Mouse (Mus musculus): ENCODE results near the gene Ldb2. TPM values are rescaled to one million over a fixed set of nuclear protein-coding genes. Genes with fewer than 3 reads are reported as not detected.

Gene Ldb2
- polyA plus RNA-seq, 1 experiment from 2014 or later, result 14.5 TPM

- no peak overlapping the region for H3K9ac ChIP-seq
- no peaks in the 10 kb centered on the region for H3K27me3 ChIP-seq (replicated peaks)
- H3K4me3 ChIP-seq, result no peak overlapping the region
- no peak for ATAC-seq (ENCODE audit: extremely low read depth, insufficient number of reproducible peaks, low FRiP score, low TSS enrichment)
- no peak overlapping the region for H3K27ac ChIP-seq (replicated peaks)
- WGBS, result 73% methylated on average over 3 of the region's 3 CpGs
- no peak overlapping the region for H3K4me2 ChIP-seq
- H3K36me3 ChIP-seq, result no peaks in the 10 kb centered on the region
- no peaks in the 10 kb centered on the region for H3K4me1 ChIP-seq
- H3K9me3 ChIP-seq, result no peaks in the 10 kb centered on the region
Observed at GRCm38 (mm10) chr5:44681054-44681638, 118.3 kb downstream of the Ldb2 start.

- Histone ChIP-seq H3K4me3 (no peak overlapping the region), H3K27me3 (replicated peaks) (no peaks in the 10 kb centered on the region), H3K9ac (no peak overlapping the region), H3K9me3 (no peaks in the 10 kb centered on the region), H3K27ac (replicated peaks) (no peak overlapping the region), H3K36me3 (no peaks in the 10 kb centered on the region), H3K4me1 (no peaks in the 10 kb centered on the region), H3K4me2 (no peak overlapping the region)
- WGBS, result 56% methylated on average over 5 of the region's 5 CpGs
- no peak for ATAC-seq (ENCODE audit: extremely low read depth, insufficient number of reproducible peaks, low FRiP score, low TSS enrichment)
Observed at GRCm38 (mm10) chr5:44677814-44678213, 121.7 kb downstream of the Ldb2 start.

GRCm38 (mm10) chr5:44676145-44676754 lies 123.2 kb downstream of the Ldb2 start:
- no peak overlapping the region for H3K4me3 ChIP-seq
- 78% methylated on average over 5 of the region's 5 CpGs for WGBS

GRCm38 (mm10) chr5:44670336-44670735 lies 129.1 kb downstream of the Ldb2 start:
- 25% methylated on average over 2 of the region's 2 CpGs for WGBS
- H3K27ac ChIP-seq (replicated peaks), result no peak overlapping the region
- H3K27me3 ChIP-seq (replicated peaks), result no peaks in the 10 kb centered on the region
- no peaks in the 10 kb centered on the region for H3K36me3 ChIP-seq
- H3K9ac ChIP-seq, result no peak overlapping the region
- no peak for ATAC-seq (ENCODE audit: extremely low read depth, insufficient number of reproducible peaks, low FRiP score, low TSS enrichment)
- no peak overlapping the region for H3K4me3 ChIP-seq
- H3K4me2 ChIP-seq, result no peak overlapping the region
- no peaks in the 10 kb centered on the region for H3K4me1 ChIP-seq
- H3K9me3 ChIP-seq, result no peaks in the 10 kb centered on the region

More at GRCm38 (mm10) chr5:44676145-44676754, 123.2 kb downstream of the Ldb2 start:
- H3K4me1 ChIP-seq, result no peaks in the 10 kb centered on the region
- no peaks in the 10 kb centered on the region for H3K36me3 ChIP-seq
- no peaks in the 10 kb centered on the region for H3K9me3 ChIP-seq
- no peak overlapping the region for H3K27ac ChIP-seq (replicated peaks)
- no peak for ATAC-seq (ENCODE audit: extremely low read depth, insufficient number of reproducible peaks, low FRiP score, low TSS enrichment)
- H3K27me3 ChIP-seq (replicated peaks), result no peaks in the 10 kb centered on the region
- no peak overlapping the region for H3K4me2 ChIP-seq
- H3K9ac ChIP-seq, result no peak overlapping the region

- Histone ChIP-seq H3K36me3 (no peaks in the 10 kb centered on the region), H3K4me3 (no peak overlapping the region), H3K9me3 (no peaks in the 10 kb centered on the region), H3K4me2 (no peak overlapping the region), H3K9ac (no peak overlapping the region), H3K27ac (replicated peaks) (no peak overlapping the region), H3K4me1 (no peaks in the 10 kb centered on the region), H3K27me3 (replicated peaks) (no peaks in the 10 kb centered on the region)
- WGBS, result 59% methylated on average over 3 of the region's 3 CpGs
- no peak for ATAC-seq (ENCODE audit: extremely low read depth, insufficient number of reproducible peaks, low FRiP score, low TSS enrichment)
Observed at GRCm38 (mm10) chr5:44667907-44668306, 131.6 kb downstream of the Ldb2 start.

GRCm38 (mm10) chr5:44667383-44667782 lies 132.1 kb downstream of the Ldb2 start:
- no peaks in the 10 kb centered on the region for H3K9me3 ChIP-seq
- no peak overlapping the region for H3K4me2 ChIP-seq
- 66% methylated on average over 10 of the region's 10 CpGs for WGBS
- no peak overlapping the region for H3K4me3 ChIP-seq
- no peak overlapping the region for H3K9ac ChIP-seq
- H3K27ac ChIP-seq (replicated peaks), result no peak overlapping the region
- H3K4me1 ChIP-seq, result no peaks in the 10 kb centered on the region
- no peaks in the 10 kb centered on the region for H3K27me3 ChIP-seq (replicated peaks)
- ATAC-seq (ENCODE audit: extremely low read depth, insufficient number of reproducible peaks, low FRiP score, low TSS enrichment), result no peak
- H3K36me3 ChIP-seq, result no peaks in the 10 kb centered on the region

- Histone ChIP-seq H3K4me2 (no peak overlapping the region), H3K27ac (replicated peaks) (no peak overlapping the region), H3K9ac (no peak overlapping the region), H3K27me3 (replicated peaks) (no peaks in the 10 kb centered on the region), H3K36me3 (no peaks in the 10 kb centered on the region), H3K9me3 (no peaks in the 10 kb centered on the region), H3K4me1 (0 out of 2 replicates have a peak, but pooled peaks cover 5% of the 10 kb centered on the region), H3K4me3 (no peak overlapping the region)
- 76% methylated on average over 11 of the region's 11 CpGs for WGBS
- ATAC-seq (ENCODE audit: extremely low read depth, insufficient number of reproducible peaks, low FRiP score, low TSS enrichment), result no peak
Observed at GRCm38 (mm10) chr5:44659651-44660050, 139.8 kb downstream of the Ldb2 start.

GRCm38 (mm10) chr5:44656707-44657106 lies 142.8 kb downstream of the Ldb2 start:
- H3K27ac ChIP-seq (replicated peaks), result no peak overlapping the region
- no peak overlapping the region for H3K4me2 ChIP-seq
- 81% methylated on average over 1 of the region's 1 CpGs for whole genome bisulfite sequencing
- no peaks in the 10 kb centered on the region for H3K36me3 ChIP-seq
- no peak overlapping the region for H3K9ac ChIP-seq
- no peaks in the 10 kb centered on the region for H3K9me3 ChIP-seq
- no peaks in the 10 kb centered on the region for H3K27me3 ChIP-seq (replicated peaks)
- no peak overlapping the region for H3K4me3 ChIP-seq
- no peak for ATAC-seq (ENCODE audit: extremely low read depth, insufficient number of reproducible peaks, low FRiP score, low TSS enrichment)
- H3K4me1 ChIP-seq, result 0 out of 2 replicates have a peak, but pooled peaks cover 8% of the 10 kb centered on the region

GRCm38 (mm10) chr5:44654403-44654802 lies 145.1 kb downstream of the Ldb2 start:
- Histone ChIP-seq H3K27me3 (replicated peaks) (no peaks in the 10 kb centered on the region), H3K4me2 (no peak overlapping the region), H3K27ac (replicated peaks) (no peak overlapping the region), H3K9ac (no peak overlapping the region), H3K36me3 (no peaks in the 10 kb centered on the region), H3K4me3 (no peak overlapping the region), H3K4me1 (0 out of 2 replicates have a peak, but pooled peaks cover 8% of the 10 kb centered on the region), H3K9me3 (no peaks in the 10 kb centered on the region)
- 51% methylated on average over 9 of the region's 9 CpGs for WGBS
- no peak for ATAC-seq (ENCODE audit: extremely low read depth, insufficient number of reproducible peaks, low FRiP score, low TSS enrichment)

- Histone ChIP-seq H3K4me3 (no peak overlapping the region), H3K27me3 (replicated peaks) (no peaks in the 10 kb centered on the region), H3K9ac (no peak overlapping the region), H3K4me1 (0 out of 2 replicates have a peak, but pooled peaks cover 8% of the 10 kb centered on the region), H3K9me3 (no peaks in the 10 kb centered on the region), H3K36me3 (no peaks in the 10 kb centered on the region), H3K4me2 (no peak overlapping the region), H3K27ac (replicated peaks) (no peak overlapping the region)
- WGBS, result 46% methylated on average over 2 of the region's 2 CpGs
- ATAC-seq (ENCODE audit: extremely low read depth, insufficient number of reproducible peaks, low FRiP score, low TSS enrichment), result no peak
Observed at GRCm38 (mm10) chr5:44646842-44647190, 152.7 kb downstream of the Ldb2 start.

- Histone ChIP-seq H3K4me3 (no peak overlapping the region), H3K4me2 (no peak overlapping the region), H3K9ac (no peak overlapping the region), H3K27ac (replicated peaks) (no peak overlapping the region), H3K9me3 (no peaks in the 10 kb centered on the region), H3K27me3 (replicated peaks) (no peaks in the 10 kb centered on the region), H3K36me3 (no peaks in the 10 kb centered on the region), H3K4me1 (0 out of 2 replicates have a peak, but pooled peaks cover 8% of the 10 kb centered on the region)
- no peak for ATAC-seq (ENCODE audit: extremely low read depth, insufficient number of reproducible peaks, low FRiP score, low TSS enrichment)
- WGBS, result 48% methylated on average over 4 of the region's 4 CpGs
Observed at GRCm38 (mm10) chr5:44645952-44646841, 153.3 kb downstream of the Ldb2 start.
